Mouse (Mus musculus): ENCODE data around the gene Pou2f2. TPM values are rescaled to one million over a fixed set of nuclear protein-coding genes. Genes with fewer than 3 reads are reported as not detected.
"Not testable (repeated sequence)": the region's sequence is repeated elsewhere in the genome, so short reads cannot be mapped to it uniquely, and the experiment has no call there.

Pou2f2 gene
- polyA plus RNA-seq, 1 experiment from 2014 or later = 0.91 TPM

DNA sequence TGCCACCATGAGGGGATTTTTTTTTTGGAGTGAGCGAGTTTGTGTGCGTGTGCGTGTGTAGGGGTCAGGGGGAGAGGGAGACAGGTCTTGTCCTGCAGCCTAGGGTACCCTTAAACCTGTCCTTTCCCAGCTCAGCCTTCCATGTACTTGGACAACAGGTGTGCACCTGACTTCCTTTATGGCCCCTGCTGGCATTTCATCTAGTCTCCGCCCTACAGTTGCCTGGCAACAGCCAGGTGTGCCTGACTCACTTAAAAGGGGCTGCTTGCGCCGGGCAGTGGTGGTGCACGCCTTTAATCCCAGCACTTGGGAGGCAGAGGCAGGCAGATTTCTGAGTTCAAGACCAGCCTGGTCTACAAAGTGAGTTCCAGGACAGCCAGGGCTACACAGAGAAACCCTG is 134.9 kb downstream of the Pou2f2 start:
- not testable (repeated sequence) for H3K27me3 ChIP-seq; H3K27ac ChIP-seq; H3K9me3 ChIP-seq; H3K4me2 ChIP-seq; H3K9ac ChIP-seq; ATAC-seq (ENCODE audit: insufficient number of reproducible peaks, insufficient read depth, low FRiP score, low TSS enrichment, low read depth); H3K4me1 ChIP-seq; H3K4me3 ChIP-seq
- H3K36me3 ChIP-seq = peaks cover 85% of the 10 kb centered on the region
- WGBS = 91% methylated on average over 7 of the region's 7 CpGs

DNA sequence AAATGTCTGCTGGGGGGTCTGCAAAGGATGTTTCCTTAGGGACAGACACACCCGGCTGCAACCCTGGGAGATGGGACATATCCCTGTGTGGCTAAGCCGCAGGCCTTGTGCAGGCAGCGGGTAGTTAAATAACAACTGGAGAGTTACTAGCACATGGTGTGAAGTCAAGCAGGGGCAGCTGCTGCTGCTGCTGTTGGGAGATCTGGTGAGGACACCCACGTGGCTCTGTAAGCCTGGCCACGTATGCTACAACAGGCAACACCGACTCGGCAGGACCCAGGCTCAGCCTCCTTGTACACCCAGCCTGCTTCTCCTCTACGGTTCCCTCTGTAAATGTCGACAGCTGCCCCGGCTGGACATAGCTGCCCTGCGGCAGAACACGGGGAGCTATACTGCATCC is 137.6 kb downstream of the Pou2f2 start:
- Histone ChIP-seq H3K9me3 (no peaks in the 10 kb centered on the region), H3K27me3 (no peaks in the 10 kb centered on the region), H3K36me3 (peaks cover 78% of the 10 kb centered on the region), H3K27ac (no peak overlapping the region), H3K4me1 (no peaks in the 10 kb centered on the region), H3K9ac (no peak overlapping the region), H3K4me2 (no peak overlapping the region), H3K4me3 (no peak overlapping the region)
- ATAC-seq (ENCODE audit: insufficient number of reproducible peaks, insufficient read depth, low FRiP score, low TSS enrichment, low read depth) = no peak
- WGBS = 92% methylated on average over 12 of the region's 12 CpGs

Small RNA genes lying within 50 kb of the gene (microRNA-seq; reads per million reads assigned to microRNA genes)
- gene Mir6537 (not detected), gene Mir7048 (not detected)

Other genes starting within 250 kb of the Pou2f2 start
- gene Gm4881, start 235.2 kb downstream of the Pou2f2 start, polyA plus RNA-seq (2015; fragmentation: Nextera tagmentation; extraction: Ambion mirVana) = not detected in 2 replicates
- gene Rabac1, start 207.0 kb downstream of the Pou2f2 start, polyA plus RNA-seq (2015; fragmentation: Nextera tagmentation; extraction: Ambion mirVana) = 141 and 163 TPM in 2 replicates
- gene Atp1a3, start 173.8 kb downstream of the Pou2f2 start, polyA plus RNA-seq (2015; fragmentation: Nextera tagmentation; extraction: Ambion mirVana) = 2.0 and 2.3 TPM in 2 replicates
- 9.8 and 11.2 TPM in 2 replicates for gene Grik5, start 107.4 kb downstream of the Pou2f2 start, polyA plus RNA-seq (2015; fragmentation: Nextera tagmentation; extraction: Ambion mirVana)
- gene Zfp574, start 107.2 kb downstream of the Pou2f2 start, polyA plus RNA-seq (2015; fragmentation: Nextera tagmentation; extraction: Ambion mirVana) = 33.7 and 36.3 TPM in 2 replicates
- 8.7 and 9.9 TPM in 2 replicates for gene Dedd2, start 40.9 kb upstream of the Pou2f2 start, polyA plus RNA-seq (2015; fragmentation: Nextera tagmentation; extraction: Ambion mirVana)
- gene Zfp526, start 41.7 kb upstream of the Pou2f2 start, polyA plus RNA-seq (2015; fragmentation: Nextera tagmentation; extraction: Ambion mirVana) = 2.9 and 3.4 TPM in 2 replicates
- 11.4 and 14.4 TPM in 2 replicates for gene Gsk3a, start 58.1 kb upstream of the Pou2f2 start, polyA plus RNA-seq (2015; fragmentation: Nextera tagmentation; extraction: Ambion mirVana)
- gene Erf, start 71.0 kb upstream of the Pou2f2 start, polyA plus RNA-seq (2015; fragmentation: Nextera tagmentation; extraction: Ambion mirVana) = 22.2 and 25.3 TPM in 2 replicates
- 46.2 and 47.4 TPM in 2 replicates for gene Cic, start 88.0 kb upstream of the Pou2f2 start, polyA plus RNA-seq (2015; fragmentation: Nextera tagmentation; extraction: Ambion mirVana)
- 315 and 322 TPM in 2 replicates for gene Pafah1b3, start 118.3 kb upstream of the Pou2f2 start, polyA plus RNA-seq (2015; fragmentation: Nextera tagmentation; extraction: Ambion mirVana)
- gene Prr19, start 121.7 kb upstream of the Pou2f2 start, polyA plus RNA-seq (2015; fragmentation: Nextera tagmentation; extraction: Ambion mirVana) = 0.60 and 0.92 TPM in 2 replicates
- gene Tmem145, start 126.4 kb upstream of the Pou2f2 start, polyA plus RNA-seq (2015; fragmentation: Nextera tagmentation; extraction: Ambion mirVana) = 2.2 and 2.5 TPM in 2 replicates
- 17.6 and 18.5 TPM in 2 replicates for gene Megf8, start 137.4 kb upstream of the Pou2f2 start, polyA plus RNA-seq (2015; fragmentation: Nextera tagmentation; extraction: Ambion mirVana)
- 4.4 and 7.0 TPM in 2 replicates for gene Cnfn, start 190.0 kb upstream of the Pou2f2 start, polyA plus RNA-seq (2015; fragmentation: Nextera tagmentation; extraction: Ambion mirVana)
- 9.5 and 9.9 TPM in 2 replicates for gene Lipe, start 219.0 kb upstream of the Pou2f2 start, polyA plus RNA-seq (2015; fragmentation: Nextera tagmentation; extraction: Ambion mirVana)
- 0.85 TPM in 1 of 2 replicates, not detected in the other for gene Cxcl17, start 233.2 kb upstream of the Pou2f2 start, polyA plus RNA-seq (2015; fragmentation: Nextera tagmentation; extraction: Ambion mirVana)

Measured in embryonic facial prominence, embryonic 13.5 days (tissue).